26 mouse cellular contexts compared by ENCODE assay signal in genomic region chr6:144374810-144375209, GRCm38 (mm10).
"Had no signal": no experiment of that assay in that cellular context is flagged by ENCODE, and none has a peak within 500 bp of the region (broad histone marks: within the 10 kb centered on the region; RNA-seq: fewer than 3 reads in every experiment).

No protein-coding gene starts in this region.

- DNase-seq: gastrocnemius, postnatal 14 days; gastrocnemius, postnatal 36 days; heart, adult 2 months; heart, postnatal 14 days; heart, postnatal 36 days; kidney, adult 11 months; kidney, adult 2 months; kidney, adult 9 months; kidney, postnatal 14 days; kidney, postnatal 36 days; layer of hippocampus, adult 9-11 months; layer of hippocampus, postnatal 36 days; left cerebral cortex, postnatal 4 days had no signal

- H3K9ac ChIP-seq: heart, embryonic 13.5 days; heart, embryonic 15.5 days; hindbrain, embryonic 13.5 days; hindbrain, embryonic 15.5 days; kidney, embryonic 15.5 days; limb, embryonic 13.5 days; limb, embryonic 15.5 days; liver, embryonic 12.5 days; liver, embryonic 14.5 days had no signal

- H3K9me3 ChIP-seq: heart, embryonic 13.5 days; heart, embryonic 15.5 days; hindbrain, embryonic 13.5 days; hindbrain, embryonic 15.5 days; kidney, embryonic 15.5 days; limb, embryonic 13.5 days; limb, embryonic 15.5 days; liver, embryonic 12.5 days had no signal

- H3K4me1 ChIP-seq: heart, embryonic 15.5 days; hindbrain, embryonic 13.5 days; hindbrain, embryonic 15.5 days; kidney, embryonic 15.5 days; limb, embryonic 13.5 days; limb, embryonic 15.5 days had no signal

- H3K36me3 ChIP-seq: heart, embryonic 13.5 days; heart, embryonic 15.5 days; hindbrain, embryonic 13.5 days; hindbrain, embryonic 15.5 days; kidney, embryonic 15.5 days; limb, embryonic 13.5 days; limb, embryonic 15.5 days; liver, embryonic 12.5 days had no signal

- H3K4me3 ChIP-seq: heart, adult 2 months; heart, embryonic 13.5 days; heart, embryonic 15.5 days; hindbrain, embryonic 13.5 days; hindbrain, embryonic 15.5 days; kidney, embryonic 15.5 days; limb, embryonic 13.5 days; limb, embryonic 15.5 days; liver, embryonic 12.5 days had no signal

- H3K4me2 ChIP-seq: heart, embryonic 11.5 days; heart, embryonic 13.5 days; heart, embryonic 15.5 days; hindbrain, embryonic 13.5 days; hindbrain, embryonic 15.5 days; kidney, embryonic 15.5 days; limb, embryonic 13.5 days; limb, embryonic 15.5 days; liver, embryonic 12.5 days had no signal

- ATAC-seq: hindbrain, postnatal 0 days; intestine, embryonic 16.5 days; liver, embryonic 12.5 days had no signal

- H3K27me3 ChIP-seq: heart, embryonic 13.5 days; heart, embryonic 15.5 days; hindbrain, embryonic 13.5 days; hindbrain, embryonic 15.5 days; kidney, embryonic 15.5 days; limb, embryonic 13.5 days; limb, embryonic 15.5 days; liver, embryonic 12.5 days had no signal

- H3K27ac ChIP-seq: heart, adult 2 months; heart, embryonic 13.5 days; heart, embryonic 15.5 days; hindbrain, embryonic 13.5 days; hindbrain, embryonic 15.5 days; hindbrain, postnatal 0 days; kidney, embryonic 15.5 days; kidney, postnatal 0 days; limb, embryonic 13.5 days; limb, embryonic 15.5 days; liver, embryonic 12.5 days; liver, embryonic 14.5 days had no signal
